ENCODE assay signal across 8 mouse cellular contexts in genomic region chr10:80136179-80136951, GRCm38 (mm10). TPM values are rescaled to one million over a fixed set of nuclear protein-coding genes. Genes with fewer than 3 reads are reported as not detected.
DNase-seq lines count a peak whose midpoint lies in the region; ATAC-seq and TF ChIP-seq lines count a peak whose summit lies in the region.

No protein-coding gene starts in this region.

- no peak for ATAC-seq in kidney, embryonic 16.5 days (ENCODE audit: low FRiP score, low TSS enrichment)
- no peak for ATAC-seq in embryonic facial prominence, embryonic 15.5 days (ENCODE audit: insufficient number of reproducible peaks, low FRiP score, low TSS enrichment, low read depth)
- no peak for ATAC-seq in hindbrain, embryonic 15.5 days (ENCODE audit: low FRiP score, low read depth)
- ATAC-seq in midbrain, embryonic 14.5 days (ENCODE audit: low FRiP score, low TSS enrichment): no peak
- ATAC-seq in monocyte, adult 5-6 weeks (replicated peaks; ENCODE audit: insufficient number of reproducible peaks, low FRiP score, low TSS enrichment, poor library complexity, severe bottlenecking): no peak

- no peak overlapping the region for H3K27ac ChIP-seq in kidney, embryonic 16.5 days (ENCODE audit: low read length)
- no peak overlapping the region for H3K27ac ChIP-seq in kidney, adult 2 months (ENCODE audit: insufficient read depth, low read depth, low read length)
- no peak overlapping the region for H3K27ac ChIP-seq in embryonic facial prominence, embryonic 15.5 days (replicated peaks)
- H3K27ac ChIP-seq in hindbrain, embryonic 15.5 days (replicated peaks): peak overlapping the region; percentile 97
- H3K27ac ChIP-seq in midbrain, embryonic 14.5 days (replicated peaks; ENCODE audit: low read depth, low read length): peak overlapping the region; percentile 94
- no peak overlapping the region for H3K27ac ChIP-seq in gastrocnemius, adult 2 months

- TF ChIP-seq POLR2A in kidney, adult 2 months (IDR thresholded peaks at IDR 0.05; ENCODE audit: low read depth, low read length): no peak

- peaks cover 40% of the 10 kb centered on the region for H3K4me1 ChIP-seq in kidney, embryonic 16.5 days (ENCODE audit: insufficient read depth, low read length)
- no peaks in the 10 kb centered on the region for H3K4me1 ChIP-seq in kidney, adult 2 months (ENCODE audit: control insufficient read depth, insufficient read depth, low read length)
- H3K4me1 ChIP-seq in embryonic facial prominence, embryonic 15.5 days: peaks cover 60% of the 10 kb centered on the region
- peaks cover 53% of the 10 kb centered on the region for H3K4me1 ChIP-seq in hindbrain, embryonic 15.5 days (replicated peaks)
- H3K4me1 ChIP-seq in midbrain, embryonic 14.5 days (ENCODE audit: control insufficient read depth, insufficient read depth, low read length): peaks cover 40% of the 10 kb centered on the region

- 17% methylated on average over 41 of the region's 49 CpGs for WGBS in kidney, embryonic 16.5 days
- WGBS in kidney, adult 2 months: 49% methylated on average over 49 of the region's 49 CpGs
- WGBS in embryonic facial prominence, embryonic 15.5 days: 17% methylated on average over 47 of the region's 49 CpGs
- 15% methylated on average over 48 of the region's 49 CpGs for WGBS in hindbrain, embryonic 15.5 days
- WGBS in midbrain, embryonic 14.5 days: 16% methylated on average over 42 of the region's 49 CpGs

- intact Hi-C loops in gastrocnemius, adult 2 months (cut with DNase I): no loop called here

- no peak for TF ChIP-seq CTCF in kidney, adult 2 months (conservative IDR thresholded peaks at IDR 0.05; ENCODE audit: insufficient read depth, insufficient read length, low read depth, low read length)
- TF ChIP-seq CTCF in gastrocnemius, adult 2 months (IDR thresholded peaks at IDR 0.05): no peak

- H3K9ac ChIP-seq in kidney, embryonic 16.5 days (replicated peaks; ENCODE audit: low read length): peak overlapping the region; percentile 64
- H3K9ac ChIP-seq in embryonic facial prominence, embryonic 15.5 days: no peak overlapping the region
- H3K9ac ChIP-seq in hindbrain, embryonic 15.5 days: peak overlapping the region; percentile 96
- peak overlapping the region; percentile 93; the same call in 1 of the 2 replicates for H3K9ac ChIP-seq in midbrain, embryonic 14.5 days (replicated peaks; ENCODE audit: low read length)

- peaks cover 20% of the 10 kb centered on the region for H3K27me3 ChIP-seq in kidney, embryonic 16.5 days (ENCODE audit: insufficient read depth, low read length)
- no peaks in the 10 kb centered on the region for H3K27me3 ChIP-seq in kidney, adult 2 months (replicated peaks; ENCODE audit: control insufficient read depth, insufficient read depth, low read length)
- peaks cover 13% of the 10 kb centered on the region for H3K27me3 ChIP-seq in embryonic facial prominence, embryonic 15.5 days
- H3K27me3 ChIP-seq in hindbrain, embryonic 15.5 days: no peaks in the 10 kb centered on the region
- no peaks in the 10 kb centered on the region; the same call in 1 of the 2 replicates for H3K27me3 ChIP-seq in midbrain, embryonic 14.5 days (ENCODE audit: control insufficient read depth, insufficient read depth, low read length)

- DNase-seq in kidney, adult 2 months: no peak
- peak; percentile 0 for DNase-seq in midbrain, embryonic 14.5 days
- DNase-seq in spleen, adult 12 weeks (ENCODE audit: low spot score): no peak
- no peak for DNase-seq in gastrocnemius, adult 2 months

- H3K36me3 ChIP-seq in kidney, embryonic 16.5 days (ENCODE audit: insufficient read depth, low read length): peaks cover 24% of the 10 kb centered on the region
- H3K36me3 ChIP-seq in kidney, adult 2 months (ENCODE audit: control insufficient read depth, insufficient read depth, low read length): no peaks in the 10 kb centered on the region
- H3K36me3 ChIP-seq in embryonic facial prominence, embryonic 15.5 days: peaks cover 37% of the 10 kb centered on the region
- peaks cover 30% of the 10 kb centered on the region for H3K36me3 ChIP-seq in hindbrain, embryonic 15.5 days
- H3K36me3 ChIP-seq in midbrain, embryonic 14.5 days (ENCODE audit: control insufficient read depth, insufficient read depth, low read length): peaks cover 50% of the 10 kb centered on the region

- peak overlapping the region; percentile 99 for H3K4me2 ChIP-seq in kidney, embryonic 16.5 days (replicated peaks; ENCODE audit: low read depth, low read length)
- peak overlapping the region; percentile 85 for H3K4me2 ChIP-seq in embryonic facial prominence, embryonic 15.5 days (replicated peaks)
- H3K4me2 ChIP-seq in hindbrain, embryonic 15.5 days: peak overlapping the region; percentile 79
- peak overlapping the region; percentile 93 for H3K4me2 ChIP-seq in midbrain, embryonic 14.5 days (ENCODE audit: low read length)

- peak overlapping the region; percentile 80 for H3K4me3 ChIP-seq in kidney, embryonic 16.5 days (ENCODE audit: low read length)
- no peak overlapping the region for H3K4me3 ChIP-seq in kidney, adult 2 months (ENCODE audit: insufficient read depth, low read depth, low read length)
- H3K4me3 ChIP-seq in embryonic facial prominence, embryonic 15.5 days (replicated peaks): peak overlapping the region; percentile 61
- H3K4me3 ChIP-seq in hindbrain, embryonic 15.5 days: peak overlapping the region; percentile 77
- peak overlapping the region; percentile 80 for H3K4me3 ChIP-seq in midbrain, embryonic 14.5 days (replicated peaks; ENCODE audit: low read depth, low read length)
- no peak overlapping the region for H3K4me3 ChIP-seq in gastrocnemius, adult 2 months

- no peaks in the 10 kb centered on the region for H3K9me3 ChIP-seq in kidney, embryonic 16.5 days (ENCODE audit: low read length)
- H3K9me3 ChIP-seq in embryonic facial prominence, embryonic 15.5 days (replicated peaks): no peaks in the 10 kb centered on the region
- no peaks in the 10 kb centered on the region for H3K9me3 ChIP-seq in hindbrain, embryonic 15.5 days
- H3K9me3 ChIP-seq in midbrain, embryonic 14.5 days (ENCODE audit: control insufficient read depth, low read length): no peaks in the 10 kb centered on the region

RNA-seq across cellular contexts. Expression of gene Atp5d, which starts 2.1 kb away (rescaled TPM):
- 676 and 688 TPM in 2 replicates for polyA plus RNA-seq in kidney, embryonic 16.5 days (2015; fragmentation: Nextera tagmentation; extraction: Ambion mirVana)
- polyA plus RNA-seq in kidney, adult 2 months (2012; rRNA removed): 1,948 and 2,036 TPM in 2 replicates
- polyA plus RNA-seq in embryonic facial prominence, embryonic 15.5 days (2015; fragmentation: Nextera tagmentation; extraction: Ambion mirVana): 516 and 519 TPM in 2 replicates
- 503 and 517 TPM in 2 replicates for polyA plus RNA-seq in hindbrain, embryonic 15.5 days (2015; fragmentation: Nextera tagmentation; extraction: Ambion mirVana)
- polyA plus RNA-seq in midbrain, embryonic 14.5 days (2014; fragmentation: Nextera tagmentation; extraction: Ambion mirVana): 407 and 480 TPM in 2 replicates
- total RNA-seq in gastrocnemius, adult 2 months (2021): 100 to 1,000 TPM; 535 to 725 TPM
- total RNA-seq in monocyte, adult 5-6 weeks (2017): 26.1 to 49.8 TPM (median 29.5 TPM) in 3 replicates

RNA-seq across cellular contexts. Expression of gene Cbarp, which starts 4.3 kb away (rescaled TPM):
- 6.4 and 7.3 TPM in 2 replicates for polyA plus RNA-seq in kidney, embryonic 16.5 days (2015; fragmentation: Nextera tagmentation; extraction: Ambion mirVana)
- 8.1 and 8.7 TPM in 2 replicates for polyA plus RNA-seq in kidney, adult 2 months (2012; rRNA removed)
- 9.3 and 10.9 TPM in 2 replicates for polyA plus RNA-seq in embryonic facial prominence, embryonic 15.5 days (2015; fragmentation: Nextera tagmentation; extraction: Ambion mirVana)
- polyA plus RNA-seq in hindbrain, embryonic 15.5 days (2015; fragmentation: Nextera tagmentation; extraction: Ambion mirVana): 61.4 and 71.3 TPM in 2 replicates
- polyA plus RNA-seq in midbrain, embryonic 14.5 days (2014; fragmentation: Nextera tagmentation; extraction: Ambion mirVana): 78.9 and 101 TPM in 2 replicates
- 1 to 10 TPM; 1.8 to 2.3 TPM for total RNA-seq in gastrocnemius, adult 2 months (2021)
- total RNA-seq in monocyte, adult 5-6 weeks (2017): 0.29 to 5.8 TPM (median 4.1 TPM) in 3 replicates

RNA-seq across cellular contexts. Expression of gene Midn, which starts 11.7 kb away (rescaled TPM):
- 15.9 and 16.8 TPM in 2 replicates for polyA plus RNA-seq in kidney, embryonic 16.5 days (2015; fragmentation: Nextera tagmentation; extraction: Ambion mirVana)
- polyA plus RNA-seq in kidney, adult 2 months (2012; rRNA removed): 65.6 and 67.0 TPM in 2 replicates
- polyA plus RNA-seq in embryonic facial prominence, embryonic 15.5 days (2015; fragmentation: Nextera tagmentation; extraction: Ambion mirVana): 18.3 and 20.4 TPM in 2 replicates
- polyA plus RNA-seq in hindbrain, embryonic 15.5 days (2015; fragmentation: Nextera tagmentation; extraction: Ambion mirVana): 22.6 and 26.0 TPM in 2 replicates
- 62.6 and 65.6 TPM in 2 replicates for polyA plus RNA-seq in midbrain, embryonic 14.5 days (2014; fragmentation: Nextera tagmentation; extraction: Ambion mirVana)
- 10 to 100 TPM; 34.3 to 39.8 TPM for total RNA-seq in gastrocnemius, adult 2 months (2021)
- total RNA-seq in monocyte, adult 5-6 weeks (2017): 27.3 to 65.5 TPM (median 29.9 TPM) in 3 replicates

RNA-seq across cellular contexts. Expression of gene Stk11, which starts 20.8 kb away (rescaled TPM):
- polyA plus RNA-seq in kidney, embryonic 16.5 days (2015; fragmentation: Nextera tagmentation; extraction: Ambion mirVana): 18.2 and 20.2 TPM in 2 replicates
- 114 and 117 TPM in 2 replicates for polyA plus RNA-seq in kidney, adult 2 months (2012; rRNA removed)
- polyA plus RNA-seq in embryonic facial prominence, embryonic 15.5 days (2015; fragmentation: Nextera tagmentation; extraction: Ambion mirVana): 21.3 and 27.3 TPM in 2 replicates
- polyA plus RNA-seq in hindbrain, embryonic 15.5 days (2015; fragmentation: Nextera tagmentation; extraction: Ambion mirVana): 18.6 and 20.0 TPM in 2 replicates
- polyA plus RNA-seq in midbrain, embryonic 14.5 days (2014; fragmentation: Nextera tagmentation; extraction: Ambion mirVana): 26.5 and 38.7 TPM in 2 replicates
- total RNA-seq in gastrocnemius, adult 2 months (2021): 100 to 1,000 TPM; 144 to 153 TPM
- 155 to 177 TPM (median 155 TPM) in 3 replicates for total RNA-seq in monocyte, adult 5-6 weeks (2017)

RNA-seq across cellular contexts. Expression of gene Cirbp, which starts 29.4 kb away (rescaled TPM):
- polyA plus RNA-seq in kidney, embryonic 16.5 days (2015; fragmentation: Nextera tagmentation; extraction: Ambion mirVana): 96.2 and 101 TPM in 2 replicates
- polyA plus RNA-seq in kidney, adult 2 months (2012; rRNA removed): 86.7 and 87.8 TPM in 2 replicates
- 102 and 116 TPM in 2 replicates for polyA plus RNA-seq in embryonic facial prominence, embryonic 15.5 days (2015; fragmentation: Nextera tagmentation; extraction: Ambion mirVana)
- polyA plus RNA-seq in hindbrain, embryonic 15.5 days (2015; fragmentation: Nextera tagmentation; extraction: Ambion mirVana): 295 and 319 TPM in 2 replicates
- 295 and 421 TPM in 2 replicates for polyA plus RNA-seq in midbrain, embryonic 14.5 days (2014; fragmentation: Nextera tagmentation; extraction: Ambion mirVana)
- total RNA-seq in gastrocnemius, adult 2 months (2021): 10 to 100 TPM; 22.1 to 30.7 TPM
- total RNA-seq in monocyte, adult 5-6 weeks (2017): 137 to 163 TPM (median 145 TPM) in 3 replicates

Comparison
In these comparisons a context has a peak if more than half of its experiments do, and no peak if none do; other contexts are left out.
1. H3K4me3 ChIP-seq: peak in kidney, embryonic 16.5 days (single experiment), embryonic facial prominence, embryonic 15.5 days (single experiment), hindbrain, embryonic 15.5 days (single experiment) and midbrain, embryonic 14.5 days (single experiment); none in kidney, adult 2 months (single experiment) and gastrocnemius, adult 2 months (single experiment).
2. H3K27ac ChIP-seq: peak in hindbrain, embryonic 15.5 days (single experiment) and midbrain, embryonic 14.5 days (single experiment); none in kidney, embryonic 16.5 days (single experiment), kidney, adult 2 months (single experiment), embryonic facial prominence, embryonic 15.5 days (single experiment) and gastrocnemius, adult 2 months (single experiment).
3. Peak in every context shown above with its lines, with median percentiles within 50 percentile points of each other: H3K4me2 ChIP-seq.